Comparison of ENCODE assay signal across 25 mouse cellular contexts in the genomic region with DNA sequence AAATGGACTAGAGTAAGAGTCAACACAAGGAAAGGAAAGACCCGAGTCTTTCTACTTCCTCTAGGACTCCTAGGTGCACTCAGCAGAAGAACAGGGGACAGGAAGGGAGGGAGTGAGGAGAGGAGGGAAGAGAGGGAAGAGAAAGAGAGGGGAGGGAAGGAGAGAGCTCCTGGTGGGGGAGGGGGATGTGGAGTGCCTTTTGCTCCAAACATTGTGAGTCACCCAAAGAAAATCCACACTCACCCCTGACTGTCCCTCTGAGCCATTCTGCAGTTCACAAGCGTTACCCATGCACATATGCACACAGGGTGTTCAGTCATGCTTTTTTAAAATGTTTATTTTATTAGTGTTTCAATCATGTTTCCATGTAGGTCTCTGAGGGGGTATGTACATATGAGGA.
"Had no signal": no experiment of that assay in that cellular context is flagged by ENCODE, and none has a peak within 500 bp of the region (broad histone marks: within the 10 kb centered on the region; RNA-seq: fewer than 3 reads in every experiment).

No protein-coding gene starts in this region.

- H3K9me3 ChIP-seq: heart, embryonic 10.5 days; hindbrain, embryonic 13.5 days; hindbrain, embryonic 15.5 days; limb, embryonic 10.5 days; limb, embryonic 12.5 days; liver, embryonic 13.5 days had no signal

- H3K27ac ChIP-seq: gastrocnemius, adult 2 months; heart, embryonic 10.5 days; hindbrain, embryonic 13.5 days; hindbrain, embryonic 15.5 days; hindbrain, postnatal 0 days; layer of hippocampus, adult 2 months; left cerebral cortex, adult 2 months; limb, embryonic 10.5 days; limb, embryonic 12.5 days; liver, embryonic 13.5 days had no signal

- H3K9ac ChIP-seq: heart, embryonic 12.5 days; hindbrain, embryonic 13.5 days; hindbrain, embryonic 15.5 days; limb, embryonic 12.5 days; liver, embryonic 13.5 days had no signal

- H3K4me1 ChIP-seq: heart, embryonic 10.5 days; hindbrain, embryonic 13.5 days; hindbrain, embryonic 15.5 days had no signal

- DNase-seq: gastrocnemius, adult 2 months; gastrocnemius, postnatal 10 days; gastrocnemius, postnatal 25 days; heart, adult 18-20 months; heart, postnatal 10 days; heart, postnatal 36 days; kidney, adult 11 months; kidney, adult 2 months; kidney, adult 9 months; kidney, postnatal 10 days; kidney, postnatal 25 days; kidney, postnatal 4 days; liver; liver, embryonic 13.5 days had no signal

- H3K27me3 ChIP-seq: heart, embryonic 12.5 days; hindbrain, embryonic 13.5 days; hindbrain, embryonic 15.5 days; limb, embryonic 12.5 days; liver, embryonic 13.5 days had no signal

- H3K4me2 ChIP-seq: heart, embryonic 12.5 days; hindbrain, embryonic 13.5 days; hindbrain, embryonic 15.5 days; limb, embryonic 12.5 days; liver, embryonic 11.5 days; liver, embryonic 13.5 days had no signal

- H3K36me3 ChIP-seq: heart, embryonic 10.5 days; heart, embryonic 12.5 days; hindbrain, embryonic 13.5 days; hindbrain, embryonic 15.5 days; limb, embryonic 10.5 days; limb, embryonic 12.5 days; liver, embryonic 13.5 days had no signal

- H3K4me3 ChIP-seq: gastrocnemius, adult 2 months; heart, embryonic 10.5 days; heart, embryonic 12.5 days; hindbrain, embryonic 13.5 days; hindbrain, embryonic 15.5 days; layer of hippocampus, adult 2 months; left cerebral cortex, adult 2 months; limb, embryonic 10.5 days; limb, embryonic 12.5 days; liver, embryonic 13.5 days had no signal

- ATAC-seq: hindbrain, postnatal 0 days; intestine, embryonic 16.5 days had no signal
